Comparison of ENCODE assay signal across 18 mouse cellular contexts in the genomic region with DNA sequence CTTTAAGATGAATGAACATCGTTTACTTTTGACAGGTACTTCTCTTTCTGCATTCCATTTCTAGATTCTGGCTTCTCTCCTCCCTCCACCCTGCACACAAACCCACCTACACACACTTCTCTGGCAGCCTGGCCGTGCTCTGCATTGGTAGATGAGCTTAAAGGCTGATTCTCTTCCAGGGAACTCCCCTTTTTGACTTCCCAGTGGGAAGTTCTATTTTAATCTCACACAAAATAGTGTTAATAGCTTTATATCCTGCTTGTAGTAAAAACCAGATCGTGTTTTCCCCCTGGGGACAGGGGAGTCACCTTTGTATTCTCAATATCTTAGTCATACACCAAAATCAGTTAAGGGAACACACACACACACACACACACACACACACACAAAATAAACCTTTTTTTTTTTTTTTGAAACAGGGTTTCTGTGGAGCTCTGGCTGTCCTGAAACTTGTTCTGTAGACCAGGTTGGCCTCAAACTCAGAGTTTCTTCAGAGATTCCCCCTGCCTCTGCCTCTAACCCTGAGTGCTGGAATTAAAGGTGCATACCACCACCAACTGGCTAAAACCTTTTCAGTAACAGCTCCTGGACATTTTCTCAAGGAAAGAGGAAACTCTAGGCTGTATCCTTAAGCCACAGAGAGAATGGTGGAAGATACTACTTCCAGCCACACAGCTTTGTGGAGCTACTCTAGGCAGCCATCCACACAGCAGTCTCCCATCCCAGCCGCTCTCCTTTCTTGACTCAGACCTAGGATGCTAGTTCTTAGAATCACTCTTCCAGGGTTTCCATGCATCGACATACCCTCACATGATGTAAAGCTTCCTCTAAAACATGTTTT. TPM values are rescaled to one million over a fixed set of nuclear protein-coding genes. Genes with fewer than 3 reads are reported as not detected.
A peak's percentile ranks its signal among the peaks of the same experiment; 100 is the strongest.
DNase-seq lines count a peak whose midpoint lies in the region; ATAC-seq lines count a peak whose summit lies in the region.
"Had no signal": no experiment of that assay in that cellular context is flagged by ENCODE, and none has a peak within 500 bp of the region (broad histone marks: within the 10 kb centered on the region; RNA-seq: fewer than 3 reads in every experiment).

No protein-coding gene starts in this region.

- WGBS in limb, embryonic 12.5 days, result 76% methylated on average over 5 of the region's 5 CpGs
- 84% methylated on average over 5 of the region's 5 CpGs for WGBS in limb, embryonic 10.5 days

- ATAC-seq in limb, embryonic 12.5 days (ENCODE audit: insufficient number of reproducible peaks, insufficient read depth, low FRiP score, low TSS enrichment, low read depth), result no peak
- ATAC-seq: inflammation-experienced regulatory T-cells, adult 6 months had no signal

- 0 out of 2 replicates have a peak overlapping the region, but pooled peaks have one; percentile 3 for H3K27ac ChIP-seq in limb, embryonic 12.5 days
- H3K27ac ChIP-seq in limb, embryonic 10.5 days, result no peak overlapping the region
- H3K27ac ChIP-seq: limb, embryonic 15.5 days had no signal

- no peaks in the 10 kb centered on the region for H3K27me3 ChIP-seq in limb, embryonic 12.5 days
- no peaks in the 10 kb centered on the region for H3K27me3 ChIP-seq in limb, embryonic 10.5 days (ENCODE audit: low read depth, poor library complexity, severe bottlenecking)
- H3K27me3 ChIP-seq: limb, embryonic 15.5 days had no signal

- no peak overlapping the region for H3K4me2 ChIP-seq in limb, embryonic 12.5 days
- H3K4me2 ChIP-seq: limb, embryonic 15.5 days had no signal

- H3K9me3 ChIP-seq in limb, embryonic 12.5 days, result no peaks in the 10 kb centered on the region
- H3K9me3 ChIP-seq in limb, embryonic 10.5 days (replicated peaks), result no peaks in the 10 kb centered on the region
- H3K9me3 ChIP-seq: limb, embryonic 15.5 days had no signal

- peak; percentile 33 to 57 for DNase-seq in frontal cortex, postnatal 36 days (ENCODE audit: low spot score in 2 of 2)
- DNase-seq in frontal cortex, postnatal 14 days (ENCODE audit: low spot score in 2 of 2), result no peak
- no peak for DNase-seq in limb, embryonic 10.5 days (ENCODE audit: low spot score)
- DNase-seq in left cerebral cortex, postnatal 25 days (ENCODE audit: low spot score in 2 of 2), result peak; percentile 45 to 80
- peak; percentile 14 to 64 for DNase-seq in right cerebral cortex, postnatal 36 days (ENCODE audit: low spot score in 2 of 2)
- no peak for DNase-seq in ovary, postnatal 10 days (ENCODE audit: low spot score)
- DNase-seq in adipocyte (ENCODE audit: low spot score), result no peak
- DNase-seq: B cell, adult 2 months; cerebellum, postnatal 10 days; heart, adult 18-20 months; heart, postnatal 14 days; kidney, postnatal 4 days; lung, postnatal 4 days; midbrain, embryonic 14.5 days; thymus, postnatal 14 days had no signal

- H3K9ac ChIP-seq in limb, embryonic 12.5 days (replicated peaks), result no peak overlapping the region
- H3K9ac ChIP-seq: limb, embryonic 15.5 days had no signal

- peaks cover 21% of the 10 kb centered on the region for H3K4me1 ChIP-seq in limb, embryonic 12.5 days (replicated peaks)
- peaks cover 15% of the 10 kb centered on the region for H3K4me1 ChIP-seq in limb, embryonic 10.5 days

- H3K36me3 ChIP-seq in limb, embryonic 12.5 days, result no peaks in the 10 kb centered on the region
- no peaks in the 10 kb centered on the region for H3K36me3 ChIP-seq in limb, embryonic 10.5 days
- H3K36me3 ChIP-seq: limb, embryonic 15.5 days had no signal

- H3K4me3 ChIP-seq in limb, embryonic 12.5 days (replicated peaks), result no peak overlapping the region
- no peak overlapping the region for H3K4me3 ChIP-seq in limb, embryonic 10.5 days
- H3K4me3 ChIP-seq: limb, embryonic 15.5 days had no signal

- intact Hi-C loops in left cerebral cortex, postnatal 25 days (cut with DNase I), result no loop called here

RNA-seq across cellular contexts. Expression of a gene that starts 24.7 kb away (rescaled TPM):
- polyA plus RNA-seq in limb, embryonic 12.5 days (2016; fragmentation: Nextera tagmentation; extraction: Ambion mirVana), result 15.8 and 16.7 TPM in 2 replicates
- 26.4 and 29.3 TPM in 2 replicates for polyA plus RNA-seq in limb, embryonic 10.5 days (2016; fragmentation: Nextera tagmentation; extraction: Ambion mirVana)
- 10 to 100 TPM; 10.2 to 10.6 TPM for total RNA-seq in left cerebral cortex, postnatal 25 days (2021)

Comparison
In these comparisons a context has a peak if more than half of its experiments do, and no peak if none do; other contexts are left out.
1. DNase-seq: peak in frontal cortex, postnatal 36 days (2 of 2), left cerebral cortex, postnatal 25 days (2 of 2) and right cerebral cortex, postnatal 36 days (2 of 2); none in frontal cortex, postnatal 14 days (0 of 2), limb, embryonic 10.5 days (single experiment), ovary, postnatal 10 days (single experiment) and adipocyte (single experiment).